Mouse (Mus musculus): Measurements from ENCODE around the gene Mmp9.

Mmp9 gene

DNA sequence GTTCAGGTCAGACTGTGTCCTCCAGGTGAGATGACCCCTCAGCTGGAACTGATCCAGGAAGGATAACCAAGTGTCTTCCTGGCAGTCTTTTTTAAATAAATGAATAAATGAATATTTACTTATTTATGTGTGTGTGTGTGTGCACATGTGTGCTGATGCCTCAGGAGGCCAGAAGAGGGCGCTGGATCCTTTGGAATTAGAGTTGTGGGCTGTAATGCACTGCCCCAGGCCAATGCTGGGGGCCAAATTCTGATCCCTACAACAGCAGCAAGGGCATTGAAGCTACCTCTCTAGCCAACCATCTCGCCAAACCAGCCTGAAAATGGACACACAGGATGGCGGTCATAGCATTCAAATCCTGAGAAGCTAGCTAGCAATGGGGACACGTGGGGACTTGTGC, 15.1 kb downstream of the Mmp9 start:
- no peak for DNase-seq (ENCODE audit: low spot score in 2 of 2)

DNA sequence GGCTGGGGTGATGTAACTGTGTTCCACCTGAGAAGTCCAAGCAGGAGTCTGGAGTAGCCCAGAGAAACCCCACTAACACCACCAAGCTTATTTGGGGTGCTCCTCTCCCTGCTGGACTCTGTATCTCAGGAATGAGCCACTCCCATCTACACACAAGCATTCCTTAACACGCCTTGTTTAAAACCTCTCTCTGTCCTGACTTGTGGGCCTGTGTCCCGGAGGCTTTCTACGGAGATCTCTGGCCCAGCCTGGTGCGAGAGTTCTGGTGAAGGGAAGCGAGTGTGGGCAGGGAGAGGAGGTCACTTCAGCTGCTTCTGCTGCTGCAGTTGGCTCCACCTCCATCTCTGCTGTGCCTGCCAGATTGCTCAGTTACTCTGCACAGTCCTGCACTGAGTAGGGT, 15.6 kb downstream of the Mmp9 start:
- no peak for DNase-seq (ENCODE audit: low spot score in 2 of 2)

DNA sequence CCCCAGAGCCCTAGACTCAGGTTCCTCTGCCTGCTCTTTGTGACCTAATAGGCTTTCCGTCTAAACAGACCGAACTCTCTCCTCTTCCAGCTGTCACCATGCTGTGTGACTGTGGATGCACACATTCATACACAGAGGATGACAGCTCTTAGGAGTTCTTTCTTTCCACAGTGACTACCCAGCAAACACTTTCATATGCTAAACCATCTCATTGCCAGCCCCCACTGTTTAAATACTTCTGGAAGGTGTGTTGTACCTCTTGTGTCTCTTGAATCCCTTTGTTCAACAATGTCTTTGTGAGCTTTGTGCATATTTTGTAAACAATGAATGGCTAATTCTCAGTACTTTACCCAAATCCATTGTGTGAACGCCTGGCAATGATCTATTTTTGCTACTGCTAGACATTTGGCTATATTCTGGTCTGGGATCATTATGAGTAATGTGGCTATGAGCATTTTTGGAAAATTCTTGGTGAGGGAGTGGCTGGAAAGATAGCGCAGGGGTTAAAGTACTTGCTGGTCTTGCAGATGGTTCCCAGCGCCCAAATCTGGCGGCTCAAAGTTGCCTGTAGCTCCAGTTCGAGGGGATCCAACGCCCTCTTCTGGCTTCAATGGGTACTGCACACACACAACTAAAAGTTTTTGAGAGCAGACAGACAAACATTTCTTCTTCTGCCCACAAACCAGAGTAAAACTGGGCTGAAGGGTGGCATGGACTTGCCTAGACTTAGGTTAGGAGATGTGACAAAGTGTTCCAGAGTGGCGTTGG, 17.2 kb downstream of the Mmp9 start:
- no peak for DNase-seq (ENCODE audit: low spot score in 2 of 2)

GRCm38 (mm10) chr2:164960716-164961441, 20.3 kb downstream of the Mmp9 start, which contains the start of gene Slc12a5:
Slc12a5 (plus strand) TSS chr2:164960802.
- DNase-seq (ENCODE audit: low spot score in 2 of 2) = peak; percentile 64

DNA sequence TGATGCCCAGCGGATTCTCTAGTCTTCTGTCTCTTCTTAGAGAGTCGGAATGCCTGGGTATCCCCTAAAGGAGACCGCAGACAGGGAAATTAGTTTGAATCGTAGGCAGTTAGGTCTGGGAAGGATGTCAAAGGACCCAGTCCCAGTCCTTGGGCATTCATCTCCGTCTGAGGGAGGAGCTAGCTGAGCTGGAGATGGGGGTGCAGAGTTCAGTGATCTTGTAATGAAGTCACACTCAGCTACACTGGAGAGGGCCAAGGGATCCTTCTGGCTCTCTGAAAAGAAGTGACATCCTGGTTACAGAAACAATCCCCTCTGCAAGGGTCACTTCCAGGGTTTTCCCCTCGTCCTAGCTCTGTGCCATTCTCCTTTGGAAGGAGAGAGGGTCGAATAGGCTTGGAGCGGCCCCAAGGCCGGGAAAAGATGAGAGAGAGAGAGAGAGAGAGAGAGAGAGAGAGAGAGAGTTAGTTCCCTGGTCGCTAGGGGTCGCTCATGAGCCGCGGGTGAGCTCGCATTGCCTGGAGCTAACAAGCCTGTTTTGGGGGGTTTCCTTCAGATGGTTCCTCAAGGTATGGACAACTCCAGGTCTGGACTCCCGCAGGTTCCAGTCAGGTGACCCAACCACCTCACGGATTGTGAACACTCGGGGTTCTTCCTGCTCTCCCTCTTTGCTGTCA, 21.1 kb downstream of the Mmp9 start:
- peak; percentile 78 to 79 for DNase-seq (ENCODE audit: low spot score in 2 of 2)

GRCm38 (mm10) chr2:164962183-164962580, 21.6 kb downstream of the Mmp9 start:
- peak in 1 of 2 experiments; percentile 22 for DNase-seq (ENCODE audit: low spot score in 2 of 2)

- DNase-seq (ENCODE audit: low spot score in 2 of 2) = peak in 1 of 2 experiments; percentile 51
Observed at GRCm38 (mm10) chr2:164964242-164964894, 23.8 kb downstream of the Mmp9 start.

GRCm38 (mm10) chr2:164964981-164965380, 24.4 kb downstream of the Mmp9 start:
- peak in 1 of 2 experiments; percentile 19 for DNase-seq (ENCODE audit: low spot score in 2 of 2)

DNA sequence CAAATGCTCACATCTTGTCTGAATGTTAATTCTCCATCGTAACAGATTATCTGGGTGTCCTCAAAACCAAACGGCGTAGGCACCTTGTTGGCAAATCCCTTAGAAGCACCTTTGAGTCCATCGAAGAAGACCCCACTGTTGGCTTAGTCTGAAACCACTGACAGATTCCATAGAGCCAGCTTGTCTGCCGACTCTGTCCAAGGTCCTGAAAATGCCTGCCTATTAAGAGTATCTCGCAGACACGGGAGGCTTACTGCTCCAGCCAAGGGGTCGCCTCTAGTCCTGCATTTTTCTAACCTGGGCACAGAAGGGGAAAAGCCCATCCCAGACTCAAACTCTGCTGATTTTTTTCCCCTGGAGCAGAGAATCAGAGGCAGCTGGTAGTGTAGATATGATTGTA, 25.8 kb downstream of the Mmp9 start:
- DNase-seq (ENCODE audit: low spot score in 2 of 2) = no peak

- peak in 1 of 2 experiments; percentile 34 for DNase-seq (ENCODE audit: low spot score in 2 of 2)
Observed at GRCm38 (mm10) chr2:164967193-164967592, 26.6 kb downstream of the Mmp9 start.

- peak; percentile 77 to 84 for DNase-seq (ENCODE audit: low spot score in 2 of 2)
Observed at GRCm38 (mm10) chr2:164967761-164968440, 27.3 kb downstream of the Mmp9 start.

DNA sequence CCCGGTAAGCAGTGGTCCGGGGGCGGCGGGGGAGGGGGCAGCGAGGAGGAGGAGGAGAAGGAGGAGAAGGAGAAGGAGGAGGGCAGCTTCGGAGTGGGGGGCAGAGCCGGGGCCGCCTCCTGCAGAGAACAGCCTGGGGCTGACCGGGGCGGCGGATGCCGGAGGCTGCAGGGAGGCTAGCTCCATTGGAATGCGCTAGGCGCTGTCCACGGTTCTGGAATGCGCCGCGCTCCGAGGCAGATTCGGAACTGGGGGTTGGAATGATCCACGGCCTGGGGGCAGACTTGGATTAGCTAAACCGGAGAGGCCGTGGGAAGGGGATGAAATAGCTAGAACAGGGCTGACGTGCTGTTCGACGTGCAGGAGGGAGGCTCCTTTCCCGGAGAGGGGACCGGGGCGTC, 27.9 kb downstream of the Mmp9 start:
- DNase-seq (ENCODE audit: low spot score in 2 of 2) = peak; percentile 58 to 64

- DNase-seq (ENCODE audit: low spot score in 2 of 2) = peak in 1 of 2 experiments; percentile 53
Observed at GRCm38 (mm10) chr2:164969348-164969781, 28.8 kb downstream of the Mmp9 start.

- peak; percentile 72 to 75 for DNase-seq (ENCODE audit: low spot score in 2 of 2)
Observed at GRCm38 (mm10) chr2:164970631-164971196, 30.1 kb downstream of the Mmp9 start.

DNA sequence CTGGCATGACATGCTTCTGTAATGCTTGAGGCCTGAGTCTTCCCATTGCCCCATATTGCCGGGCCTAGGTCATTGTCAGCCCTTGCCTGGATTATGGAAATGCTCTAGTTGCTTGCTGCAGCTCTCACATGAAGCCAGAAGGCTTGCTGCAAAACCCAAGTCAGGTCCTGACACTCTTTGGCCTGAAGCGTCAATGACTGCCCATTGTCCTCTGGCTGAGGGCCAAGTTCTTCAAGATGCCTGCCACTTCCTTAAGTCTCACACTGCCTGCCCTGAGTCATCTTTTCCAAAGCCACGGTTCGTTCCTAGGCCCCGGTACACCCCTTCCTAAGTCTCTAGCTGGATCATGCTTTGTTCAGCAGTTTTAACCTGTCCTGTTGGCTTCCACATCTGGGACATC, 32.1 kb downstream of the Mmp9 start:
- DNase-seq (ENCODE audit: low spot score in 2 of 2) = no peak

DNA sequence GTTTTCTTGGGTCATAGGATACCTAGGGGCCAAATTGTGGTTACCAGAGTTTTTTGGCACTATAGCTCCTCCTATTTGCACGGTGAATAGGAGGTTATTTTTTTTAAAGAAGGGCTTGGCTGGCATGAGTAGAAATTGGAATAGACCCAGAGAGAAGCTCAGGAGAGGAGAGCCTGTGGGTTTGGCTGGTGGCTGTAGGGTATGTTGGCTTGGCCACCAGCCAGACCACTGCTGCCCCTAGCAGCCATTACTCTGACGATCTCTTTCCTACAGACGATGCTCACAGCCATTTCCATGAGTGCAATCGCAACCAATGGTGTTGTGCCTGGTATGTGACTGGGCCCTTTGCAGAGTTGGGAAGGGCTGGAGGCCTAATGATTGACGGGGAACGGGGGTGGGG, 35.0 kb downstream of the Mmp9 start:
- DNase-seq (ENCODE audit: low spot score in 2 of 2) = no peak

- no peak for DNase-seq (ENCODE audit: low spot score in 2 of 2)
Observed at GRCm38 (mm10) chr2:164979749-164980148, 39.2 kb downstream of the Mmp9 start.

DNA sequence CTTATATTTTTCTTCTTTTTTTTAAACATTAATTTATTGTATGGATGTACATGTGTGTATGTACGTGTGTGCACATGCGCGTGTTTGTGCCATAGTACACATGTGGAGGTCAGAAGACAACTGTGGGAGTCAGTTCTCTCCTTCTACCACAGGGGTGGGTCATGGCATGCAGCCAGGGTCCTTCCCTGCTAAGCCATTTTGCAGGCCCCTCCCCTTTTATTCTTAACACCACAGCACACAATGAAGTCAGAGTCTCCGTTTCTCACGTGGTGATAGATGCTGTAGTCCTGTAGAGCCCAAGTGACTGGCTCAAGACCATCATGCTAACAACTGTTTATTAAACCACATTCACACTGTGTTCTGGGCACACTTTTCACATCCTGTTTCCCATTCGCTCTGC, 45.4 kb downstream of the Mmp9 start:
- DNase-seq (ENCODE audit: low spot score in 2 of 2) = no peak

GRCm38 (mm10) chr2:164986371-164987027, 45.9 kb downstream of the Mmp9 start:
- no peak for DNase-seq (ENCODE audit: low spot score in 2 of 2)

- no peak for DNase-seq (ENCODE audit: low spot score in 2 of 2)
Observed at GRCm38 (mm10) chr2:164988777-164989176, 48.2 kb downstream of the Mmp9 start.

Measured in frontal cortex, postnatal 36 days (tissue).